Mouse (Mus musculus) erythroid progenitor cell, adult 5-6 weeks (primary cell): Measurements from ENCODE around the gene Tmem63b. TPM values are rescaled to one million over a fixed set of nuclear protein-coding genes. Genes with fewer than 3 reads are reported as not detected.

Source experiments
- ATAC-seq: replicated peaks from 2 replicates; pipeline ENCODE4 v1.8.0; 2016; ENCODE audit warnings: moderate number of reproducible peaks, mild to moderate bottlenecking, moderate TSS enrichment, inconsistent platforms; ENCODE audit not compliant: poor library complexity, low FRiP score, severe bottlenecking
- total RNA-seq, 2 experiments: library from RNA; stranded (forward) in 1 of 2; stranded (reverse) in 1 of 2; fragments of 150-400 nt in 1 of 2; fragments of 186-747, 209-891 nt in 1 of 2; gene quantifications; 2 replicates each; pipeline versions ENCODE4 v1.2.3 to v1.2.4; 2015 to 2017; ENCODE audit warnings: low replicate concordance in 2 of 2

The Tmem63b gene
- total RNA-seq, 2 experiments from 2014 or later = 3.8 to 11.6 TPM

DNA sequence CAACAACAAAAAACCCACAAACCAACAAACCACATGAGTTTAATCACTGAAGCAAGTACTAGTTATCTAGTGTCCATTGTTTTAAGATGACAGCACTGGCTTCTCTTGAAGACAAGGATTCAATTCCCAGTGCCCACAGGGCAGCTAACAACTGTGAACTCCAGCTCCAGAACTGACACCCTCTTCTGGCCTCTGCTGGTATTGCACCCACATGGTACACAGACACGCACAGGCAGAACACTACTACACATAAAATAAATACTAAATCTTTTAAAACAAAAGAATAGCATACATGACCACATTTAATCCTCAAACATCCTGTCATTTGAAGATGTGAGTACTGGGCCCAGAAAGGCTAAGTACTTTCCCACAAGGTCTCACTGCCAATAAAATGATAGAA is 5.1 kb downstream of the Tmem63b start:
- no peak for ATAC-seq

DNA sequence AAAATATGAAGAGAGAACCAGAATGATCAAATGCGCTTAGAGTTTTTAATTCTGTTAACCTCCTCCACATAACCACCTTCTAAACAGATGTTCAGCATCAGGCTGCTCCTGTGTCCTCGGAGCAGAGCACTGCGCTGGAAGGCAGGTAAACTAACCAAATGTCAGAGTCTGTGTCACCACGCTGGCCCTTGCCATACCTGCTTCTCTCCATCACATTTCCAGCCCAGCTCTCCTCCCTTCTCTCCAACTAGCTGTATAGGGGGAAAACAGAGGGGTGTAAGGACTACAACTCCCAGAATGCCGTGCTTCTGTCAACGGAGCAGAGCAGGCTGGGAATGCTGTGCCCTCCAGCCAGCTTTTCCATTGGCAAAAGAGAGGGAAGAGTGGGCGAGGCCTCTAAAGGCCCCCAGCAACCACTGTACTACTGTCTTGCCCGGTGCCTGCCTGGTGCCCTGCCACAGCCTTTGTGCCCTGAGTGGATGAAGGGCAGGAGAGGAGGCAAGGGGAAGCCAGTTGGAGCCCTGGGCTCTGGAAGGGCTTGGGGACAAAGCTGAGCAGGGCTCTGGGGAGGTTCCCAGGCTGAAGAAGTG is 6.2 kb downstream of the Tmem63b start:
- ATAC-seq = no peak

DNA sequence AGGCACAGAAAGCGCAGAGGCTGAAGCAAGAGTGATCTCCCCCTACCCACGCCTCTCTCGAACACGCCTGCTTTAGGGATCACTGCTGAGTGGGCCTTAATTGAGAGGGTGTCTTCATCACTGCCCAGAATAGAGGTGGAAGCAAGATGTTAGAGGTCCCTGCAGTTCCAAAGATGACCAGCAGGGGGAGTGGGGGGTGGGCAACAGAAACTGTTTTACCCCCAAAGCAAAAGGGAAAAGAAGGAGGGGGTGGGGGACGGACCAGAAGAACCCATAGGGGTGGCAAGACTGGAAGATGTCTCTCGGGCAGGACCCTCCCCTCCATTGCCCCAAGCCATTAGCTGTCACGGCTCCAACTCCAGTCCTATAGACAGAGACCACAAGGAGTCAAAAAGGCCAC is 8.6 kb downstream of the Tmem63b start:
- no peak for ATAC-seq

DNA sequence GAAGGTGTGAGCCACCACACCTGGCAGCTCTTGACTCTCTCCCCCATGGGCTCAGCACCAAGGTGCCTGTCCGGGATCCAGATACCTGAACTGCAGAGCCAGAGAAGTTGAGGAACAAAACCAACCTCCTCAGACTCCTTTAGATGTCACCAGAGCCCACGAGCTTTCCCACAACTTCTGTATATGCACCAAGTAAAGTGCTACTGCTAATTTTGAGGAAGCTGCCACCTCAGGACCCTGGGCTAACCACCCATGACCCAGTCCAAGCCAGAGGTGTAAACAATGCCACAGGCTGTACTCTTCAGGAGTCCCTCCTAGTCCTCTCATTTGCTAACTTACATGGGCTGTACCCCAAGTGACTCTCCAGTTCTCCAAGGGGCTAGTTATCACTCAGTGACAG is 14.1 kb downstream of the Tmem63b start:
- ATAC-seq = no peak

DNA sequence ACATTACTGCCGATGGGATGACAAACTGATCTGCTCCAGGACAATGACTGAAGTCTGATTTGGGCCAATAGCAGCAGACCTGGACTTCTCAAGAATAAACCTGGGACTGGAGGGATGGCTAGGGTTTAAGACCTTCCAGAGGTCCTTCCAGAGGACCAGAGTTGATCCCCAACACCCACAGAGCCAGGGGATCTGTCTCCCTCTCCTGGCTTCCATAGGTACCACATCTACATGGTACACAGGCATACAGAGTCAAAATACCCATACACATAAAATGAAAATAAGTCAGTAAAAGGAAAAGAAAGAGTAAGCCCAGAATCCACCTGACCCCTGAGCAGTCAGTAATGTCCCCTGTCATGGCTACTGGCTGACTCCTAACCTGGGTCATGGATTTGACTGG is 14.9 kb downstream of the Tmem63b start:
- no peak for ATAC-seq

DNA sequence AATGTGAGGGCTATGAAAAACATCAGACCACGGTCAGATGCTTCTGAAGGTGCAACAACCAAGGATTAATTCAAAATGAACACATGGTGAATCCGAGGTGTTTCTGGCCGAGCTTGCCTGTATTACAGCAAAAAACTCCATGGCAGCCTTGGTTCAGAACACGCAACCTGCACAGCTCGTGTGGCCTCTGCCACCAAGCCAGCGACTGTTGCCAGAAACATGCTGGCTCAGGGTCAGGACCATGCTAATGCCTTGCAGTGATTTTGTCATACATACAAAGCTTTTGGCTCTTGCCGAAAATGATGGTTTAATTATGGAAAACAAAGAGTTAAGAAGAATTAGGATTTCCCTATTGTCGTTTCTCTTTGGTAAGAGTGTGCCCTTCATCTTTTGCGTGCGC is 18.7 kb downstream of the Tmem63b start:
- no peak for ATAC-seq

DNA sequence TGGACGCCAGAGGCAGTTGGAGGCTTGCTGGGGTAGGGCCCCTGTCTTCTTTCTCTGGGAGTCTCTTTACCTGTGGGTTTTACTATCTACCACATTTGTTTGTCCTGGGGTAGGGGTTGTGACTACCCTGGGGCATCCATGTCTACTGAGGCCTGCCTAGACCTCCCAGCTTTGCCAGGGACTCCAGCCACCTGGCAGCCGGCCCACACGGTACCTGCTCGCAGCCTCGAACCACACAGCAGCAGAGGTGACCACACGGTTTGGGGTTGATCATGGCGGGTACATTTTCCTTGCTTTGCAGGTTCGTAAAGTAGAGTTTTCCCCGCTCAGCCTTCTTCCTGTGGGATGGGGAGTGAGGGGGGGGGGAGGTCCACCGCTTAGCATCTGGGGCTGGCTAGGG is 19.2 kb downstream of the Tmem63b start:
- ATAC-seq = no peak

DNA sequence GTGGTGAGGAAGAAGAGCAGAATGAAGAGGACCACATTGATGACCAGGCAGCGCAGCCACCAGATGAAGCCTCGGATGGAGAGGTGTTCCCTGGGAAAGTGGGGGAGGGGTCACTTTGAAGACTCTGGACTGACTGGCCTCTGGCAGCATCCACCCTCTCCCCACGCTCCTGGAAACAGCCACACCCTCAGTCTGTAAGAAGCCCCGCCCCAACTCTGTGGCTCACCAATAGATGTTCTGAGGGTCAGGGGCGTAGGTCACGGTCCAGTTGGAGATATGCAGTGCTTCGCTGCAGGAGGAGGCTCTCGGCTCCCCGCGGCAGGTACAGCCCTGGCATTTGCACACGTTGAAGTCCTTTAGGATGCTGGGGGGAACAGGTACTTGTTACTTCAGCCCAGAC is 20.6 kb downstream of the Tmem63b start:
- no peak for ATAC-seq

DNA sequence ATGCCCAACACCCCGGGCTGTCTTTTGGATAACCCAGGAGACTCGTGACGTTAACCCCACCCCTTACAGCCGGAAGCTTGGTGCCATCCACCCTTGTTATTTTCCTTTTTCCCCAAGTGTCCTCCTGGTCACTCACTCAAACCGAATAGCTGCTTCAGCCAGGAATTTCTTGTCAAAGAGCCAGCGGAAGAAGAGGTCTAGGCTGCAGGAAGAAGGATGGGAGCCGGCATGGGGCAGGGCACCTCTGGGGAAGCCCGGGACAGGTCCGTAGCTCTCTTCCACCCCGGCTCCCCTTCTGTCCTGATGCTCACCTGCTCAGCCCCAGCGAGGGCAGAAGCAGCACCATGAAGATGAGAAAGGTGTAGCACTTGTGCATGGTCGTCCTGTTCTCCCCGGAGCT is 22.1 kb downstream of the Tmem63b start:
- no peak for ATAC-seq

DNA sequence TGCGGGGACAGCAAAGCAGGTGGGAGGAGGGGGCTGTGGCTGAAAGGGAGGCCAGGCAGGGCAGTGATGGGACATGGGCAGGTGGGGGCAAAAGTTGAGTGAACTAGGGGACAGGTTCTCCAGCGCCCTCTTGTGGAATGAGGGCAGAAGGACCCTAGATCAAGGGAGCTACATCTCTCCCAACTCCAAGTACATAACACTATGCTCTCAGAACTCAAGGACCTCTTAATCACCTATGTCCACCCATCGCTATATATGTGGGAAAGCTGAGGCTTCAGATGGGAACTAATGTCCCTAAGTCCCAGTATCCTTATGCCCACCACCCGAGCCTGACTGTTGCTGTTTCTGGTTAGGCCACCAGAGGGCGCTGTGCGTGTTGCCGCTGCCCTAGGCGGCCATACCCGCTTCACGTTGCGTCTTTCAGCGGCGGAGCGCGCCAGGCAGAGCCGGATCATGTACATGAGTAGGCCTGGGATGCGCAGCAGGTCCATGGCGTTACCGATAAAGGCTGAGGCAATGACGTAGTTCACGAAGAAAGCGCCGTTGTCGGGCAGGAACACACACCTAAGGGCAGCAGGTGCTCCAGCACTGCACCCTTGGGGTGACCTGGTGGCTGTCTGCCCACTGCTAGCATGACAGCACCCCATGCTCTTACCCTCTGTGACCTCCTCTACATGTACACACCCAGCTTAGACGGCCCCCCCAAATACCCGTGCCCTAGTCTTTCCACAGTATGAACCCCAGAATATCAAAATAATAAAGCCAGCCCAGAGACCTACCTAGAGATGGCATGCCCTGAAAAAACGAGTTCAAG is 23.4 kb downstream of the Tmem63b start:
- peak; percentile 66 for ATAC-seq

DNA sequence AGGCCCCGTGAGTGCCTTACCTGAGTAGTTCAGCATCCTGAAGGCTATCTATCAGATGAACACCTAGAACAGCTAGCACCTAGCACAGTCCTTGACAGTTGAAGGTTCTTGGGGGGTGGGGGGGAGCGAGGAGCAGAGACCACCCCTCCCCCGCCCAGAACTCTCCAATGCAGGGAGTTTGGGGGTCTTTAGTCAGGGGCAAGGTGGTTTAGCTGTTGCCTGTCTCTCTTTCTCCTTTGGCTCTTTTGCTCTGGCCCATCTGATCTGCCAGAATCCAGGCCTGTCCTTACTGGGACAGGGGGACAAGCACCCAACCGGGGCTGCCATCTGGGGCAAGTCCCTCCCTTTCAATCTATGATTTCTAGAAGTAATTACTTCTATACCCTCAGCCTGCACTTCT is 27.5 kb downstream of the Tmem63b start, which contains the start of gene Capn11:
Gene Capn11, minus strand, starts transcription at position 101 of the 400 bp plus-strand sequence.
- no peak for ATAC-seq

DNA sequence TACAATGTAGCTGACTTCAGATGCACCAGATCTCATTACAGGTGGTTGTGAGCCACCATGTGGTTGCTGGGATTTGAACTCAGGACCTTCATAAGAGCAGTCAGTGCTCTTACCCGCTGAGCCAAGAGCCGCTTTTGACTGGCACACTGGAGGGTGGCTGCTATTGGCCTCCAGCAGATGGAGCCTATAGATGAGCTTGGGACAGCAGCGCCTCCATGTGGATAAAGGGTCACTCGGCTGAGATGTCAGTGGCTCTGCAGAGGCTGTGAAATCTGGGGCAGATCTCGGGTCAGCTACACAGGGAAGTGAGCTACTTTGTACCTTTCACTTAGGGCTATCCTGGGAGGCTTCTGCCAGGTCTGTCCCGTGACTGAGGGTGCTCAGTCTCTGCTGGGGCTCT is 30.9 kb downstream of the Tmem63b start:
- ATAC-seq = no peak

DNA sequence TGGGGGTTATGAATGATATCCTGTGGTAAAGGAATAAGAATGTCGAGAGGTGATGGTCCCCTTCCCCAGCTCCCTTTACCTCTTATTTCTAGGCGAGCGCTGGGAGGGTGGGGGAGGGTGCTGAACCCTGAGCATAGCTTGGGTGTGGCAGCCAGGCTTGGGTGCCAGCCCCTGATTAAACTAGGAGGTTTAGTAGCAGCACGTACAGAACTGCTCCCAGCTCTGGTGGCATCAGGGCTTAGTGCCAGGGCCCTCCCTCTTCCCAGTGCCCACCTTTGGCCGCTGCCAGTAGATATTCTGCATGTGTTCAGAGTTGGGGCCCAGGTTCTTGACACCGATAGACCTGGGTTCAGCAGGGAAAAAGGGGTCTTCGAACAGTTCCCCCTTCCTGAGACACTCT is 33.5 kb downstream of the Tmem63b start:
- ATAC-seq = peak; percentile 87

DNA sequence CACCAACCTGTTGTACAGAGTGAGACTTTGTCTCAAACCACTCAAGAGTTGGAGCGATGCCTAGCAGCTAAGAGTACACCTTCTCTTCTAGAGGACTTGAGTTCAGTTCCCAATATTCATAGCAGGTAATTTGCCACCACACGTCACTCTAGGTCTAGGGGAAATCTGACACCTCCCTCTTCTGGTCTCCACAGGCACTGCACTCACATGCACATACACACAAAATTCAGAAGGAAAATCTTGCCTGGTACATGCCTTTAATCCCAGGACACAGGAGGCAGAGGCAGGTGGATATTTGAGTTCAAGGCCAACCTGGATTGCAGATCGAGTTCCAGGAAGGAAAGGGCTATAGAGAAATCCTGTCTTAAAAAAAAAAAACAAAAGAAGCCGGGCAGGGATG is 42.5 kb downstream of the Tmem63b start:
- ATAC-seq = no peak

DNA sequence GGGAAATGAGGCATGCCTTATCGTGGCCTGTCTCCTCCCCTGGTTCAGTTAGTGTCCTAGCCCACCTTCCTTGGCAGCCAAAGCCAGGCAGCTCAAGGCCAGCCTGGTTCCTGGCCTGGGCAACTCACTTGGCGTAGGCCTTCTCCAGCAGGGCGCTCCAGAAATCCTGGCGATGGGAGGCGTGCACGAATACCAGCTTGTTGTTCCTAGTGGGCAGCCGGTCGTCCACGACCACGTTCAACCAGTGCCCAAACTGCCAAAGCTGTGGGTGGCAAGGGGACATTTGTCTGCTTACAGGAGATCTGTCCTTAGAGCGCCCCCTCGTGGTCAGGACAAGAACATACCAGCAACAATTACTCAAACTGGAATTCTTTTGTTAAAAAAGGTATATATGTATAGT is 44.0 kb downstream of the Tmem63b start:
- 0 out of 2 replicates have a peak, but pooled peaks have one; percentile 19 for ATAC-seq

DNA sequence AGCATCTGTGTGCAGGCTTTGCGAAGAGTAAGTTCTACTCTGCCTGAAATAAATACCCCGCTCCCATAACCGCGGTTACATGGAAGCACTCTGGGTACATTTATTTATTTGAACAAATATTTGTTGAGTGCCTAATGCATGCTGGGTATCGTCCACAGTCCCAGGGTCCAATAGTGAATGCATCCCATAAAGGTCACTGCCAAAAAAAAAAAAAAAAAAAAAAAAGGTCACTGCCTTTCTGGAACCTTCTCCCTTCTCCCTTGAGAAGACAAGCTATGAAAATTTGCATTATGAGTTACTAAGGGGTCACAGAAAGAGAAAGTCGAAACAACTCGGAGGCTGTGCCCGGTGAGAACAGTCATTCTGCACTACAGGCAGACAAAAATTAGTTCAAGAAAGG is 44.7 kb downstream of the Tmem63b start:
- no peak for ATAC-seq

DNA sequence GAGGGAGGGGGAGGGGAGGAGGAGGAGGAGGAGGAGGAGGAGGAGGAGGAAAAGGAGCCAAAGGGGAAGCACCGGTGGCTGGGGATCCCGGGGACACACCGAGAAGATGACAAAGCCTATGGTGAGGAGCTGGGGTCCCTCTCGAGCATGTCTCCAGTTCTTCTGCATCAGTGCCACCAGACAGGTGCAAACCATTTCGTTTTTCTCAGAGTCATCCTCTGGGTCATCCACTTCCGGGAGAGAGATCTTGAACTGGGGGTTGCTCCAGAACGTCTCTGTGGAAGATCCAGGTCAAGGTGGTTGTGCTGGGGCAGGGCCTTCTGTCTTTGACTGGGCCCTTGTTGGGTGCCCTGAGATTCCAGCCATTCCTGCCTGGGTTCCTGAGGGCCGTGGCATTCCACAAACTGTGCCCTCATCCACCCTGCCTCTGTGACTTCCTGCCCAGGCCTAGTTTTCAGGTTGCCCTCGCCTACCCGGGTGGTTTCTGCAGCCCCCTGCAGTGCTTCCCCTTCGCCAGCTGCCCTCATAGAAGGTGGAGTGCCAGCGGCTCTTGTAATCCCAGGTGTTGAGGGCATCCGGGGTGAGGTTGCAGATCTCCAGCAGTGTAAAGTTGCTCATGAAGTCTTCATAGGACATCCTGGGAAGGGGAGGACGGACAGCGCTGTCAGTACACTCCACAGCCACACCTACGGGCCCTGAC is 48.0 kb downstream of the Tmem63b start:
- ATAC-seq = no peak

DNA sequence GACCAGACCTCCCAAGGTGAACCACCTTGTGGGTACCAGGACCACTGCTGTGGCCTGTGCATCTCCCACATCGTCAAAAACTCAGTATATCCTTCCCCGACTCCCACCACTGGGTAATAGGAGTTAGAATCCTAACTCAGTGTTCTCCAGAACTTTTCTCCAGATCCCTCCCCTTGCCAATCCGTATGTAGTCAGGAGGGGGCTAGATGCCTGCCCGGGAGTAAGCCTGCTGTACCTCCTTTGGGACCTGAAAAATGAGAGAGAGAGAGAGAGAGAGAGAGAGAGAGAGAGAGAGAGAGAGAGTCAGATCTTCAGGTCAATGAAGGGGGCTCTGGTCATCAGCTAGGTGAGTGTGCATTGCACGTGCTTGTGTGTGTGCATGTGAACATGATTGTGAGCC is 52.7 kb downstream of the Tmem63b start:
- ATAC-seq = no peak

DNA sequence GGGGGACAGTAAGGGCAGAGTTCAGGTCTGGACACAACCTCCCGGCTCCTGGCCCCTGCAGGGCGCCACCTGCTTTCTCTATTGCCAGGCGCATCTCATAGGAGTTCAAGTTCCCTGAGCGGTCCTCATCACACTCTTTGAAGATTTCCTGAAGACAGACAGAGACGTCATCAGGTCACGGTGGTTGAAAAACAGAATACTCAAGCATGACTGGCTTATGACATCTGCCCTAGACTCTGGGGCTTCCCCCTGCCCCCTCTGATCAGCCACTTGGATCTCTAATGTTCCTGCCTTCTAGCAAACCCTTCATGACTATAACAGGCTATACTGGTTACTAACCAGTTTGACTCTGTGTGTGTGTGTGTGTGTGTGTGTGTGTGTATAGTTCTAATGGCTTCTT is 54.8 kb downstream of the Tmem63b start:
- no peak for ATAC-seq

DNA sequence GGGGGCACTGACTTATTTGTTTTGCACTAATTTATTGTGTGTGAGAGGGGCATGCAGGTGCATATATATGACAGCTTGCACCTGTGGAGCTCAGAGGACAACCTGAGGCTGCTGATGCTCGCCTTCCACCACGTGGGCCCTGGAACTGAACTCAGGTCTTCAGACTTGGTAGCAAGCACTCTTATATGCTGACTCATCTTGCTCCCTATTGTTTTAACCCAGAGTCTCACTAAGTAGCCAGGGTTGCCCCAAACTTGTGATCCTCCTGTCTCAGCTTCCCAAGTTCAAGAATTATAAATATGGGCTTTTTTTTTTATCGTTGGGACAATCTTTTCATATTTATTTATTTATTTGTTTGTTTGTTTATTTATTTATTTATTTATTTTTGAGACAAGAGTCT is 55.7 kb downstream of the Tmem63b start:
- no peak for ATAC-seq
